Mouse (Mus musculus): ENCODE data around the gene C2cd4d. TPM values are rescaled to one million over a fixed set of nuclear protein-coding genes. Genes with fewer than 3 reads are reported as not detected.

The C2cd4d gene
- total RNA-seq, 4 experiments from 2014 or later = 0.25 to 0.58 TPM; not detected in 2

- DNase-seq (ENCODE audit: low spot score in 2 of 2) = no peak
Observed at GRCm38 (mm10) chr3:94375861-94376260, 13.6 kb downstream of the C2cd4d start.

DNA sequence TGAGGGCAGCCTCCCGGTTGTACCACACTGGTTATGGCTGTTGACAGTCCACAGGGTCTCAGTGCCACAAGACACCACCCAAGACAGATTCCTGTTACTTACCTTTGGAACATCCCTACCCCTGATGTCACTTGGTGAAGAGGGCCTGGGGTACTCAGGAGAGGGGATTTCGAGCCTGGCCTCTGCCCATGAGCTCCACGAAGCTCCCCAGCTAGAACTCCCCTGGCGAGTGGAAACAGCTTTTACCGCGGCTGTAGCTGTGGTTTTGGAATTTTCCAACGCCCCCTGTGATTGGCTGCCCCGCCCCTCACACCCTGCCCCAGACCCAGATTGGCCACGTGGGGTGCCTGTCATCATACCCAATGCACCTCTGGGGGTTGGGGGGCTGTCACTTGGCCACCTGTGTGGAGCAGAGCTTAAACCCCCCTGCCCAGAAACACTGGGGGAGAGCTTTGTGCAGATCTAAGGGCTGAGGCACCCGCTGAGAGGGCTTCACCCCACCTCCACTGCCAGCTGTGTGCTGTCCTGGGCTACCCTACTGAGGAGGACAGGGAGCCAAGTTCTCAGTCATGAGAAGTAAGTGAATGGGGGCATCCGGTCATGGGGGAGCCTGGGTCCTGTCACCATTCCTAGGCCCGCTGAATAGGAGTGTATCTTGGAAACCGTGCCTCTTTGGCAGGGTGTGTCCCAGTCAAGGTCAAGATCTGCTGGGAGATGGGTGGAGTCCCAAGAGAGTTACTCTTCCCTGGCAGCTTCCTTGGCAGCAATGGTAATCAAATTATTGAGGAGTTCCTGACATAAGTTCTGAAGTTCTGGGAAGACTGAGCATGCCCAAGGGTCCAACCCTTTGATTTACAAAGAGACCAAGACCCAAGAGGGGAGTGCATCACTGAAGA is 15.0 kb downstream of the C2cd4d start:
- DNase-seq (ENCODE audit: low spot score in 2 of 2) = no peak

- DNase-seq (ENCODE audit: low spot score in 2 of 2) = no peak
Observed at GRCm38 (mm10) chr3:94379831-94380510, 17.7 kb downstream of the C2cd4d start.

- no peak for DNase-seq (ENCODE audit: low spot score in 2 of 2)
Observed at GRCm38 (mm10) chr3:94382308-94382707, 20.1 kb downstream of the C2cd4d start.

GRCm38 (mm10) chr3:94383476-94383875 is 21.2 kb downstream of the C2cd4d start:
- DNase-seq (ENCODE audit: low spot score in 2 of 2) = no peak

DNA sequence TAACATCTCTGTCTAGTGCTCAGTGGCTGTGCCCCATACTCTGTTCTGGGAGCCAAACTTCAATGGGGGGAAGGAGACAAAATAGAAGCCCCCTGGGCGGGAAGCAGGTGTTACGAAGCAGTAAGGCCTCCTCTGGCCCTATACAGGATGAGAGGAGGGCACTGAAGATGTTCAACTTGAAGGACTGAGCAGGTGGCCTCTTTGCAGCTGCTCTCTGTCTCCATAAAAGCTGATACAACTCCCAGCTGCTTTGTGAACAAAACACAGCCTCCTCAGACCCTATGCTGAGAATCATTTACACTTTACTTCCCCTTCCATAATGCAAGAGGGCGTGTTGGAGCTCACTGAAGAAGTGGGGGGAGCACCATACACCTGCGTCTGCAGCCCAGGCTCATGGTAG is 24.4 kb downstream of the C2cd4d start:
- no peak for DNase-seq (ENCODE audit: low spot score in 2 of 2)

DNA sequence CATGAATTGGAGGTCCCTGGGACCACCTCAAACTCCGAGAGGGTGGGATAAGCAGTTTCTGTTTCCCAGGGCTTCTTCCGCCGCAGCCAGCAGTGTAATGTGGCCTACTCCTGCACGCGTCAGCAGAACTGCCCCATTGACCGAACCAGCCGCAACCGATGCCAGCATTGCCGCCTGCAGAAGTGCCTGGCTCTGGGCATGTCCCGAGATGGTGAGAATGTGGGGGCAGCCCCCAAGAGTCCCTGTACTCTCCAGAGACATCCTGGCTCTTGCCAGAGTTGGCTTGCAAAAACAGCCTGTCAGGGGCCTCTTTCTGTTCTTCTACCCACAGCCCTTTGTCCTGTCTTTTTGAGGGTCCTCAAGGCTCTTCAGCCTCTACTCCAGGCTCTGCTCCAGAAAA is 25.2 kb downstream of the C2cd4d start:
- DNase-seq (ENCODE audit: low spot score in 2 of 2) = no peak

GRCm38 (mm10) chr3:94388047-94388446 is 25.8 kb downstream of the C2cd4d start:
- DNase-seq (ENCODE audit: low spot score in 2 of 2) = no peak

DNA sequence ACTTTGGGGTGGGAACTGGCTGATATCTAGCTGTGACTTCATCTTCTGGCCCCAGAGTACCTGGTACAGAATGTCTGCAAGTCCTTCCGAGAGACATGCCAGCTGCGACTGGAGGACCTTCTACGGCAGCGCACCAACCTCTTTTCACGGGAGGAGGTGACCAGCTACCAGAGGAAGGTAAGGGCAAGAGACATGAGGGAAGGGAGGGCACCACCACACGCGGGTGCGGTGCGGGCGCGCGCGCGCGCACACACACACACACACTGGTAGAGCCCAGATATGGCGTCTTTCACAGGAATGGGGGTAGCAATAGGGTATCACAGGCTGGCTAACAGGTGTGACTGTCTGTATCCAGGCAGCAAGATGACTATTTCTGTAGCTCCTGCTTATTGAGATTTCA is 27.2 kb downstream of the C2cd4d start:
- no peak for DNase-seq (ENCODE audit: low spot score in 2 of 2)

DNA sequence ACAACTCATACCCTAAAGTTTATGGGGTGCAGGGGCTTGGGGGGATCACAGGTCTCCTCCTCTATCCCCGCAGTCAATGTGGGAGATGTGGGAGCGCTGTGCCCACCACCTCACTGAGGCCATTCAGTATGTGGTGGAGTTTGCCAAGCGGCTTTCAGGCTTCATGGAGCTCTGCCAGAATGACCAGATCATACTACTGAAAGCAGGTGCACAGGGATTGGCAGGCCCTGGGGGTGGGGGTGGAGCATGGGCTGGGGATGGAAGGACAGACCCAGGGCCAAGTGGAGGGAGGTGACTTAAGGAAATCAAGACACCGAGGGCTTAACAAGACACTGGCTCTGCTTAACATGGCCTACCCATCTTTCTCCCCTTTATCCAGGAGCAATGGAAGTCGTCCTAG is 28.8 kb downstream of the C2cd4d start:
- DNase-seq (ENCODE audit: low spot score in 2 of 2) = no peak

DNA sequence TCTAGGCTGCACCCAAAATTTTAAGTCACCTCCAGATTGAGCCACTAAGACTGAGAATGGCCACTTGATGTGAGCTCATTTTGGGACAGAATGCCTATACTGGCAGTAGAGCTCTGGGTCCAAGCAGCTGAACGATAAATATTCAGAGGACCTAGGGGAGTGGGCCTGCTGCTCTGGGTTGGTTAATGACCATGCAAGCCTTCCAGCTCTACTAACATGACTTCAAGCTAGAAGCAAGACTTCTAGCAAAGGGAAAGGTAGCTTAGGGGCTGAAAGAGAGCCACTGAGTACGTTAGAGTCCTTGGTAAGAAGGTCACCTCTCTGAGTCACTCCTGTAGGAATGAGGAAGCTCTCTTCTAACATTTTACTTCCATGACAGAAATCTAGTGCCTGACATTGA is 29.9 kb downstream of the C2cd4d start:
- no peak for DNase-seq (ENCODE audit: low spot score in 2 of 2)

DNA sequence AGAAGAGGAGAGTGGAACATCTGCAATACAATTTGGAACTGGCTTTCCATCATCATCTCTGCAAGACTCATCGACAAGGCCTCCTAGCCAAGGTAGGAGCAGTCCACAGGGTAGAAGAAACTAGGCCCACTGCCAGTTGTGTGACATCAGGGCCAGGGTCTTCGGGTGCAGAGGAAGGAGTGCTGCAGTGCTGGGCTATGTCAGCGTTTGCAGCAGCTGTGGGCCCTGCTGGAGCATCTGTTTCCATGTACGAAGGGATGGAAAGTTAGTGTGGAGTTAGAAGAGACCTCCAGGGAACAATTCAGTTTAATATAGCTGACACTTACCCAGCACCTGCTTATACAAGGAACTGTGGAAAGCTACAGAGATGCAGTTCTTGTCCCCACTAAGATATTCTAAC is 30.8 kb downstream of the C2cd4d start:
- no peak for DNase-seq (ENCODE audit: low spot score in 2 of 2)

- DNase-seq (ENCODE audit: low spot score in 2 of 2) = no peak
Observed at GRCm38 (mm10) chr3:94396336-94396735, 34.1 kb downstream of the C2cd4d start.

- no peak for DNase-seq (ENCODE audit: low spot score in 2 of 2)
Observed at GRCm38 (mm10) chr3:94396851-94397250, 34.6 kb downstream of the C2cd4d start.

DNA sequence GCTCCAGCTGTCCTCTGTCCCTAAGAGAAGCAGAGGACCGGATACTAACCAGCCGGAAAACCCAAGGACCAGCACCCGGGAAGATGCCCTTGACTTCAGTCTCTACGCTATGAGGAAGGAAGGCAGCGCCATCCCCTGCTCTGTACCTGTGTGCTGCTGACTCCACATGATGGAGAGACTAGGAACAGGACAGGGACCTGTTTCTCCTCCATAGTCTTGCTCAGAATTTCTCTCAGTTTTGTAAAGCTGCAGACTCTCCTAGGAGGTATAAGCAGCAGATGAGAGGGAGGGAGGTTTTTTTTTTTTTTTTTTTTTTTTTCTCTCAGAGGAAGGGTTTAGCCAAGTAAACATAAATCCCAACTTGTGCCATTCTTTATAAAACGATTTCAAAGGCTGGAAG is 36.0 kb downstream of the C2cd4d start, which contains the start of gene Lingo4:
Lingo4 (plus strand) TSS at position 301 of the 400 bp plus-strand sequence.
- no peak for DNase-seq (ENCODE audit: low spot score in 2 of 2)

GRCm38 (mm10) chr3:94398943-94399481 is 36.8 kb downstream of the C2cd4d start:
- DNase-seq (ENCODE audit: low spot score in 2 of 2) = no peak

DNA sequence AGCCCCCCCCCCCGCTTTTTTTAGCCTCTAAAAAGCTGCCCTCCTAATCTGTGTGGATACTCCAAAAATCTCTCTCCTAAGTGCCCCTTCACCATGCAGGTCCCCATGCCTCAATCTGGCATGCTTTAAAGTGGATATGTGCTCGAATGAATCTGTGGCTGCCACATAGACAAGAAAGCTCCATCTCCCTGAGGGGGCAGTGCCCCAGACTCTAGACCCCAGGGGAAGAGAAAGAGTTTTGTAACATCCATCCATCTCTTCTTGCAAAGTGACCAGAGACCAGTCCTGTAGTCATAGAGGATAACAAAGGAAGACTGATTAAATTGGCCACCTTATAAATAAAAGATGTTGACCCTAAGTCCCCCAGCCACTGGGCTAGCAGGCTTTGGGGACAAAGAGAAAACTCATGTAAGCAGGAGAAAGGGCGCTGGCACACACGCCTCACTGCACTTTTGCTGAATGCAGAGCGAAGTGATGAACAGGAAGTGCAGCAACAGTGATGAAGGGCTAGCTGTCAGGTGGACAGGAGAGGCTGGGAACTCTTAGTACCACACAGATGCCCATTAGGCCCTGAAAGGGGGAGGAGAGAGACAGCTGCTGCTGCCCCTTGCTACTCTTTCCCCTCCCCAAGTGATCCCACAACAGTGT is 37.5 kb downstream of the C2cd4d start:
- no peak for DNase-seq (ENCODE audit: low spot score in 2 of 2)

DNA sequence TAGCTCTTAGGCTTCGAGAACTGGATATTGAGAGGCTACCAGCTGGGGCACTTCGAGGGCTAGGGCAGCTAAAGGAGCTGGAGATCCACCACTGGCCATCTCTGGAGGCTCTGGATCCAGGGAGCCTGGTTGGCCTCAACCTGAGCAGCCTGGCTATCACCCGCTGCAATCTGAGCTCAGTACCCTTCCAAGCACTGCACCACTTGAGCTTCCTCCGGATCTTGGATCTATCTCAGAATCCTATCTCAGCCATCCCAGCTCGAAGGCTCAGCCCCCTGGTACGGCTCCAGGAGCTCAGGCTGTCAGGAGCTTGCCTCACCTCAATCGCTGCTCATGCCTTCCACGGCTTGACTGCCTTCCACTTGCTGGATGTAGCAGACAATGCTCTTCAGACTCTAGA is 40.2 kb downstream of the C2cd4d start:
- DNase-seq (ENCODE audit: low spot score in 2 of 2) = no peak

DNA sequence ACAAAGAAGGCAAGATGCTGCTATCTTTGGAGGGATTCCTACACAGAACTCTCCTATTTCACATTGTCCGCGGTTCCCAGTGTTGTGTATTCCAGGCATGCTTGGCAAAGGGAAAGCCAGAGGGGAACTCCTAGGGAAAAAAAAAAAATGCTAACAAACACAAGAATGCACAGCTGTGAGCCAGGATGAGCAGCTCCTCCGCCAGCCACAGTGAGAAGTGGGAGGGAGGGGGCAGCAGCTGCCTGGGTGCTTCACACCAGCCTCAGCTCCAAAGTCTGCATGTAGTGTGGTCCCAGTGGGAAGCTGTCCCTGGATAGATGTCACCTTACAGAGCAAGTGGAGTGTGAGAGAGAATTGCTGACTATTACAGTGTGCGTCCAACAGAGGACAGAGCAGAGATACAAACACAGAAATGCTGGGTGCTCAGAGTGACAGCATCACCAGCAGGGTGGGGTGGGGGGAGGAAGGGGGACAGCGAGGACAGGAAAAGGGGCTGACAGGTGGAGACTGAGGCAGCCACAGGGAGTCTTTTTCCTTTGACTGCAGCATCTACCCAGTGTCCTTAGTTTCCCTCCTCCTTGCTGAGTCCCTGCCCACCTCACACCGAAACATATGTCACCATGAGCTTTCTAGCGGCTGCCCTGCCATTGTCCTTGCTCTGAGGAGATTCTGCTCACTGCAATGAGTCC is 42.3 kb downstream of the C2cd4d start:
- peak in 1 of 2 experiments; percentile 79 for DNase-seq (ENCODE audit: low spot score in 2 of 2)

DNA sequence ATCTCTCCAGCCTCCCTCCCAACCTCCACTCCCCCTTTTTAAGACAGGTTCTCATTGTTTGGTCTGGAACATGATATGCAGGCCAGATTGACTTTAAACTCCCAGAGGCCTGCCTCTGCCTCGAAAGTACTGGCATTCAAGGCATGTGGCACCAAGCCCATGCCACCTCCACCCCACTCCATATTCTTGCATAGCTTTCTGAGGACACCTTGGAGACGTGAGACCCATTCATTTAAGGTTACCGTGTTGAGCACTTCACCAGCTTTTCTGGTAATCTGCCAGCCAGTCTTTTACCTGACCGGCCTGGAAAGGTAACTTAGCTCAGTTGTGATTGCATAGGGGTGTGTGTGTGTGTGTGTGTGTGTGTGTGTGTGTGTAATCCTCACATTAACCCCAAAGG is 43.3 kb downstream of the C2cd4d start:
- no peak for DNase-seq (ENCODE audit: low spot score in 2 of 2)

GRCm38 (mm10) chr3:94412530-94412929 is 50.3 kb downstream of the C2cd4d start:
- no peak for DNase-seq (ENCODE audit: low spot score in 2 of 2)
